Mouse (Mus musculus): Measurements from ENCODE around the gene Sytl3.

Sytl3 gene

DNA sequence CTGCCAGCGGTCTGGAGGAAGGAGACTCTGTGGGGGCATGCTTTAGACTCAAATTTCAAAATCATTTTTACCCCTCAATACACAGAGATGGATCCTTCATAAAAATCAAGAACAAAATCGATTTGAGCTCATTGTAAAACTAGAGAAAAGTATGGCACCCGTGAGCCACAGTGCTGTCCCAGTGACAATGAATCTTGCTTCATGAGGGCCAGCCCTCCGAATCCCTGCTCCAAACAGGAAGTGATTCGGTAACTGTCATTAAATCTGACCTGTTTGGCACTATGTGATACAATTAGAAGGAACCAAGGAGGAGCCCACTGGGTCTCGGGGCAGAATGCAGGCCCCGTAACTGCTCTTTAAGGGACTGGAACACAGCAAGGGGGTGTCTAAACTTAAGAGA lies 79.9 kb downstream of the Sytl3 start:
- no peak for DNase-seq

DNA sequence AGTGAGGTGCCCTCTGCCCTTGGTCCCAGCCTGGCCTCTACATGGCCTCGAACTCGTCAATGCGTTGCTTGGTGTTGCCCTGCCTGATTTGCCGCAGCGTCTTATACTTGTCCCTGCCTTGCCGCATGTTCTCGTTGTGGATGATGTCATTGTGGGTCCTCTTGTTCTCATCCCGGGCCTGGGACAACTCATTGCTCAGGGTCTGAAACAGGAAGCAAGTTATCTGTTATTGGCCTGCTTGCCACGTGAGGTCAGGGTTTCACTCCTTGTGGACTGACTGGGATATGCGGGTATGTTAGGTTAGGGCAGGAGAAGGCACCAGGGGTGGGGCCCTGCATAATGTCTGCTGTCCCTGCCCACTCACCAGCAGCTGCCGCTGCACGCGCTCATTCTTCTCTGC lies 80.4 kb downstream of the Sytl3 start:
- no peak for DNase-seq

DNA sequence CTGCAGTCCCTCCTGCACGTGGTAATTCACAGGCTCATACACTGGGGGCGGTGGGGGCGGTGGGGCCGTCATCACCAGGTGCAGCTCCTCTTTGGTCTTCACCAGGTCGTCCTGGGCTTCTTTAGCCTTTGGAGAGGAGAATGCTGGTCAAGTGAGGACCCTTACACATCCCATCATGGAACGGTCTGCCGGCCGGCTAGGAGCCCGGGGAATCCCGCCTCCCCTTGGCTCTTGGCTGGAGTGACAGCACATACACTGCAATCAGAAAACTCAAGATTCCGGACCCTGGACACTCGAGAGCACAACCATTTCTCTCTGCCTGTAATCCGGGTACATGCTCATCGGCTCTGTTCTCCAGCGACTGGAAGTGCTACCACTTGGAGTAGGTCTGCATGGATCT lies 80.9 kb downstream of the Sytl3 start:
- no peak for DNase-seq

DNA sequence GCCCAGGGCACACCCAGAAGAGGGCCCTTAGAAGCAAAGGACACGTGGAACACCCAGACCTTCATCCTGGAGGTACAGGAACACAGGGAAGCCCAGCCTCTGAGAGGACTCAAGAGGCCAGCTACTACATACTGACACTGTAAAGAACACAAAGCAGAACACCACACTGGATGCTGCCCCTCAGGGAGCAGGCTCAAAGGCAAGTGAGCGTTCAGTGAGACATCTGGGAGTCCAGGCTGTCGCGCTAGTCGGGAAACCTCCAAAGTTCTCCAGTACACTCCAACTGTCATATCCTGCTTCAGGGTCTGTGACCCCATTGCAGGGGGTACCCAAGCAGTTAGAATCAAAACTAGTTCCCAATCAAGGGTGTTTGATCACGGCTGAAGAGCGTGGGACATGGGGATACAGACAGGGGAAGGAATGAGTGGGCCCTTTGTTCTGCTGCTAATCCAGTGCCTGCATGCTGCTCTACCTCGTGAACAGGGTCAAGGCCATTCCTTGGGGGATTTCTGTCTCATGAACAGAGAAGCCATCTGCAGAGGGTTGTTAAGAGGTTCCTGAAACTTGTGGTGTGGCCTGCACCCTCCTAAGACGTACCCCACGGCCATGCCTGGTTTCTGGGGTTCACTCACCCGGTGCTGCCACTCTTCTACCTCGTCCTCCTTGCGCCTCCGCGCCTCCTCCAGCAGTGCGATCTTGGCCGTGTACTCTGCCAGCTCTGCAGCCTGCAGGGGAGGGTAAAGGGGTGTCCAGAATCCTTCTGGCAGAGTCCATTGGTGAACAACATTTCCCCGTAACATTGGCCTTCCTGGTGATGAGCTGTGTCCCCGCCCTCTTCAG lies 81.7 kb downstream of the Sytl3 start:
- DNase-seq: no peak

DNA sequence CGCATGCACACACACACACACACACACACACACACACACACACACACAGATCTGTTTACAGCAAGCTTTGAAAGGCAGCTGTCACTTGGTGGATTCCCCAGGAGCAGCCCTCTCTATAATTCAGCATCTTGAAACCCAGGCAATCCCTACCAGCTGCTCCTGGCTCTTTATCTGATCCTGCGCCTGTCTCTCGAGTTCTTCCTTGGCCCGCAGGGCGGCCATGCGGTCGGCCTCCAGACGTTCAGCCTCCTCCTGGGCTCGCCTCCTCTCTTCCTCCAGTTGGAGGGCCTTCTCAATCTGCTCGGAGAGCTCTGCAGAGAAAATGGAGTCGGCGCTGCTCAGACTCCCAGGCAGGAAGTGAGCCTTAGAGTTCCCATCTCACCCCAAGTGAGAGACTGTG lies 82.4 kb downstream of the Sytl3 start:
- no peak for DNase-seq

DNA sequence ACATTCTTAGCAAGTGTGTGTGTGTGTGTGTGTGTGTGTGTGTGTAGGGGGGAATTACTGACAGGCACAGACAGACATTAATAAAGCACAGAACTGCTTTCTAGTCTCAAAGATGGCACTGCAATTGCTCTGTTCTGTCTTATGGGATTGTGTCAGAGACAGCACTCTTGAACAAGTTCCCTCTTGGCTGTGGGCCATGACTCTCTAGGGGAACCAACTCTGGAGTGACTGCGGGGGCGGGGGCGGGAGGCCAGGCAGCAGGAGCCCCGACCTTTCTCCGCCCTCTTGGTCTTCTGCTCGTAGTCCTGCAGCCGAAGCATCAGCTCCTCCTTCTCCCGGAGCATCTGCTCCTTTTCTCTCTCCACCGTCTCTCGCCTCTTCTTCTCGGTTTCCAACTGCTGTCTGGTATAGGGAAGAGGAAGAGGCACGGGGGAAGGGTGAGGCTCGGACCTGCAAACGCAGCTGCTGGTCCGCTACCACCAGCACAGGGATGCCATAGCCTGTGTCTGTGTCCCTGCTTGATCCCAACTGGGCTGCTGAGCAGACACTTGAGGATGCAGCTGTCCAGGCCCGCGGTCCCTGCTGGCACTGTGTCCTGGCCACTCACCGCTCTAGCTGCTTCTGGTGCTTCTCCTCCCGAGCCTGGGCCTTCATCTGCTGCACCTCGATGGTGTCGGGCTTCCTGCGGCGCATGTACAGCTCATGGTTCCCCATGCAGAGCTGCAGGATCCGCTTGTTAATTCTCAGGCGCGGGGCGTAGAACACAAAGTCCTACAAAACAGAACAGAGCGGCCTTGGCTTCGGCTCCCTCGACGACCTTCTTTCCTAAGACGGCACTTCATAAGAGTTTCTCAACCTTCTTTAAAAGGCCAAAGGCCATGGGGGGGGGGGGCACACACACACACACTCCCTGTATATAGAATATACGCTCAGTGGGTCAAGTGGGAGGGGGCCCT lies 83.5 kb downstream of the Sytl3 start:
- no peak for DNase-seq

DNA sequence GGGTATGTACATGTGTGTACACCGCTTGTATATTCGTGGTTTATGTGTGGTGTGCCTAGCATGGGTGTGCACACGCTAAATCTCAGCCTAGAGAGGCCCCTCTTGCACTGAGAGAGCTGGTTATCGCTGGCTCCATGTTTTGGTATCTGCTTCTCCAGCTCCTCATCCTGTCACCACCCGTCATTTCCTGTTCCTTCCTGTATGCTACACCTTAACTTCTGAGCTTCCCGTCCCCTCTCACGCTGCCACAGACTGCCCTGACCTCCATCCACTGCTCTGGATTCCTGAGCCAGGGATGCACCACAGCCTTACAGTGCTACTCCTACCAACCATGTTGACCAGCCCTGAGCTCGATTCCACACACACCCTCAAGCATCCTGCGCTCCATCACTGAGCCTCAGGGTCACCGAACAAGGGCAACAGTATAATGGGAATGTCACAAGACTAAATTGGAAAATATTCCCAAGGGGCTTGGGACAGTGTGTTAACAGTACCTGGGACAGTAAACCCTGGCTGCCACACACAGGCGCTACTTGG lies 84.2 kb downstream of the Sytl3 start:
- no peak for DNase-seq

DNA sequence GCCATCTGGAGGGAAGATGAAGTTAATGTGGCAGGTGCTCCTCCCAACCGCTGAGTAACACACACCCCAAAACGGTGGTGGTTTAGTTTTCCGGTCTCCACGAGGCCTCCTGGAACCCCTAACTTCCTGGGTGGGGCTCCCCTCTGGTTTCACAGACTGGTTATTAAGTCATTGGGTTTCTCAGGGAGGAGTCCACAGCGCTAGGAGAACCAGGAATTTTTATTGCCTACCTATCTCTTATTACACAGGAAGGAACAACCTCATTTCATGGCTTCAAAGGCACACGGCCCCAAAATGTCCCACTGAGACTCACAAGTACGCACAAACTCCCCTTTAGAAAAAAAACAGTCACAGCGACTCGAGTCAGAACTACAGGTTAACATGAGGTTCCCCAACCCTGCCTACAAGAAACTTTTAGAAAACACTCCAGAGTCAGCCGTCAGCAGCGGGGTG lies 84.9 kb downstream of the Sytl3 start:
- peak; percentile 78 to 83 for DNase-seq

DNA sequence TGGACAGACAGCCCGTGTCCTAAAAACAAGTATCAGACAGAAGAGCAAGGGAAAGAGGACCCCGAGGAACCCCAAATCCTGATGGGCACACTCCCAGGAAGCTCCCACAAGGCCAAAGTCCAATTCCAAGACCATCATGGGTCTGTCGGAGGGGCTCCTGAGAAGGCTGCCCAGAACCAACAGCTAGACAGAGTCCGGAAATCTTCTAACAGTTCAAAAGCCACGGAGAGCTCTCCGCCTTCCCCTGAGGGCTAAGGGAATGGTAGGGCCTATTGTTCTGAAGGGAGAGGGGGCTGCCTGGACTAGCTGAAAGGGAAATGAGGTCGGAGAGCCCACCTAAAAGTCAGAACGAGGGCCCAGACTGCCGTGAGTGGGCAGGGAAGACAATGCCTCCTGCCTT lies 85.5 kb downstream of the Sytl3 start:
- DNase-seq: peak in 1 of 2 experiments; percentile 43

DNA sequence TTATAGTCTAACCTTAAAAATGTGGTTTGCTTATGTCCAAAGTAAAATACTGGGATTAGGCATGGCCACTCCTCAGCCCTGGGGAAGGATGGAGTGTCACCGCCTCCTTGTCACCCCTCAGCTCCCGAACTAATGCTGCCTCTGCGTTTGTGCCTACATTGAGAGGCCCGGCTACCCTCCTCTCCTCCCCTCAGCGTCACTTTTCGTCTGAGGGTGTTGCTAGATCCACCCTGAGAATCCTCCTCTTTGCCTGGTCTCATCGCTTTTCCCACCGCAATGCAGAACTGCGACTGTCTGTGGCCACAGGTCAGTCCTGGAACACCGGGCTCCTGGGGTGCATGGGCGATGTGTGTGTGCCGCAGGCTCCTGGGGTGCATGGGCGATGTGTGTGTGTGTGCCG lies 86.0 kb downstream of the Sytl3 start:
- no peak for DNase-seq

DNA sequence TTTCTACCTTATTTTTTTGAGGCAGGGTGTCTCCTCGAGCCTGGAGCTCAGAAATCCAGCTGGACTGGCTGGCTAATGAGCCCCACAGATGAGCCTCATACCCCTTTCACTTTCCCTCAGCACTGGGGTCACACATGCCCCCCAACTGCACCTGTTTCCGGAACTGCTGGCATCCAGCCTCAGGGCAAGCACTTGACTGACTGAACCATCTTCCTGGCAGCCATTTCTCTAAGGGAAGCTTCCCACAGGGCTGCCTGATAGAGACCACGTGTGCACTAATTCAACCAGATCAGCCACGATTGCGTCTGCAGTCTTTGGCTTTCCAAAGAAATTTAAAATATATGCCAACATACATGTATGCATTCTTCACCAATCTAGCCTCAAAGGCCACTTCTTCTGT lies 86.6 kb downstream of the Sytl3 start:
- peak; percentile 41 to 70 for DNase-seq

DNA sequence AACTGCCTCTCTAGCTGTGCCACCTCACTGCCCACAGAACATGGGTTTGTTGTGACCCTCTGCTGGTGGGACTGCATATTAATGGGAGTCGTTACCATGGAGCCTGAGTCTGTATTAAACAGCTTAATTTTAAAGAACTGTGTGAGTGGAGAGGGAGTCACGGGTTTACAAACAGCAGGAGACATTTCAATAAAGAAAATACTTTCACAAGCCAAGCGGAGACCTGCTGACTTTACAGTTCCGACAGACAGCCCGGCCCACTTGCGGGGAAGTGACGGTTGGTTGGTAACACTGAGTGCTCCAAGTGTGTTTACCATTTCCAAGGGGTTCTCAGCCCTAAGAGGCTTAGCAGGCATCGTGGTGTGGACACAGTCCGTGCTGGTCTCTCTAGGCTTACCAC lies 87.1 kb downstream of the Sytl3 start:
- DNase-seq: no peak

DNA sequence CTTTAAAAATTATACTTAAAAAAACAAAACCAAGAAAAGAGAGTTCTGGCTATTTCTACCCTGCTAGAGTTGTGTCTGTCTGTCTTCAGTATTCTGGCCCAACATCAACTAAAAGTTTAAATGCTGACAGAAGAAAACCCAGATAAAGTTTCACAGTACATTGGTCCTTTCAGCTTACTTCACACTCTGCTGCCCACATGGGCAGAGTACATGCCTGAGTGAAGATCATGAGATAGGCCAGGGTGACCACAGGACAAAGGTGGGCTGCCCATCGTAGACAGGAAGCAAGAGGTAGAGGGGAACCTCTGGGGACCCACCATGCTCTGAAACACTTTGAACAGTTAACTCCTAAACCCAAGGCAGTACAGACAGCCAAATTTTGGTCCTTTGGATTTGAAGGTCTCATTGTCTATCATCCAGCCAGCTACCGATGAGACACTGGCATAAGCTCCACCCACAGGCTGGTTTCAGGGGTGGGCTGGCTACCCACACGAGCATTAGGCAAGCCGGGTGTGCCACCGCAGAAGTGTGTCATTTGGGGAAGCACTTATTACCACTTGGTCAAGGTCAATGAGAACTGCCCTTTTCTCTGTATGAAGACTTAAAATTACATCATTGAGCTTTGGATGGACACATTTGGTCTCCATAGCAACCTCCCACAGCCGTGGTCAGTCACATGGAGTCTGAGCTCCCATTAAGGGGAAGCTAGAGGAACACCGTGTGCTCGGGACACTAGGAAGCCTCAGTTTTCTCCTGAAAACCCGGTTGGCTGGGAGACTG lies 87.7 kb downstream of the Sytl3 start:
- DNase-seq: peak in 1 of 2 experiments; percentile 28

DNA sequence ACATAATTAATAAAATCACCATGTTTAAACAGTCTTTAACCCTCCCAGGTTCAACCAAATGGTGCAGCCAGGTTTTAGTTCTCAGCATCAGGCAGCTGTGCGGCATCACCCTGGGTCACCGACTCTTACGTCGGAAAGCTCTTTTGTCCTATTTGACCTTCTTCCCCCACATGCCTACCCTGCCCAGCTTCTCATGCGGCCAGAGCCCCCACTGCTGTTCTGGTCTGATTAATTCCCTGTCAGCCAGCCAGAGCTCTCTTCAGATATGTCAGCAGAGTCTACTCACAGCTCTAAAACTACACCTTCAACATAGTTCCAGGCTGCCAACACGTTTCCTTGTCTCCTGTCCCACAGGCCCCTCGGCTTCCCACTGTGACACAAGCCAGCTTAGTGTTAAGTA lies 88.6 kb downstream of the Sytl3 start:
- DNase-seq: peak in 1 of 2 experiments; percentile 5

DNA sequence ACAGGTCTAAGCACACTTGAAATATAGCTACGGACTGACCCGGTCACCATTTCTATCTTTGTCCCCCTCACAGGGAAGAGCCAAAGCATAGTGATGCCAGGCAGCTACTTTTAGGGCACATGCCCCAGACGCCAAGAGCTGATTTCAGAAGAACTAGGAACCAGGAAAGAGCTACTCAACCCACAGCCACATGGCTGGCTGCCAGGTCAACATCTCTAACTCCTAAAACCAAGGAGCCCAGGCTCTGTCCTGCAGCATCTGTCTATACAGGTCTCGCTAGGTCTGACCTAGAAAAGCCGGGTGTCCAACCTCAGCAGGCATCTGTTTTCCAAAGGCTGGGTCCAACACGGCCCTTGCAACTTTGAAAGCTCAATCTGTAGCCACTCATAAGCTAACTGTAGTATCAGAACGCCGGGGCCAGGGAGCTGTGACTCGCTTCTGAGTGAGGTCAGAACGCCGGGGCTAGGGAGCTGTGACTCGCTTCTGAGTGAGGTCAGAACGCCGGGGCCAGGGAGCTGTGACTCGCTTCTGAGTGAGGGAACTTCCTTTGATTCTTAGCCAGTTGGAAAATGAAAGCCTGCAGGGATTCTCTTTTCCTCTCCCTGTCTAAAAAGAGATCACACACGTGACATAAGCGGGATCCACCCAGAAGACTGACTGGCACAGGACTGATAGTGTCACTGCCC lies 90.0 kb downstream of the Sytl3 start:
- DNase-seq: no peak

DNA sequence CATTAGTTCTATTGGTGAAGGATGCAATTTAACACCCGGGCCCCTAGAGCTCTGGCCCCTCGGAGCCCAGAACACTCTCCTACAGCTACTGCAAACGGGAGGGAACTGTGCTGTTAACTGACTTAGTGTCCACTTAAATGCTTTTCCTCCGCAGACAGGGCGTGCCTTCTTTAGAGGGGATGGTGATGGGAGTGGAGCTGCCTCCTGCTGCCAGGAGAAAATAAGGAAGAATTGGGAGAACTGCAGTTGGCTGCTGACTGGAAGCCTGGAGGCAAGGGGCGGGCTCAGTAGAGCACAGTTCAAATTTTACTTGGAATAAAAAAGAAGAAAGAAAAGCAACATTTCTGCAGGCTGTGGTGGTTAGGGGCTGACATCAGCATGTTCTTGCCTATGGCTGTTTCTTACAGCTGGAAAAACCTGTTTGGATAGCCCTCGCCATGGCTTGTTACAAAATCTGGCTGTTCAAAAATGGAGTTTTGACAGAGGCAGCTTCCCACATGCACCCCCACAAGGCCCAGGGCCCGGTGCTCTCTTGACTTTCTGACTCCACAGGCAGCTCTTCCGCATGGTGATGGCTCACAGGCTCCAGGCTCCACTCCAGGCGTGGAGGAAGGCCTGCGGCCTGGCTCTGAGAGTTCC lies 92.4 kb downstream of the Sytl3 start:
- DNase-seq: no peak

DNA sequence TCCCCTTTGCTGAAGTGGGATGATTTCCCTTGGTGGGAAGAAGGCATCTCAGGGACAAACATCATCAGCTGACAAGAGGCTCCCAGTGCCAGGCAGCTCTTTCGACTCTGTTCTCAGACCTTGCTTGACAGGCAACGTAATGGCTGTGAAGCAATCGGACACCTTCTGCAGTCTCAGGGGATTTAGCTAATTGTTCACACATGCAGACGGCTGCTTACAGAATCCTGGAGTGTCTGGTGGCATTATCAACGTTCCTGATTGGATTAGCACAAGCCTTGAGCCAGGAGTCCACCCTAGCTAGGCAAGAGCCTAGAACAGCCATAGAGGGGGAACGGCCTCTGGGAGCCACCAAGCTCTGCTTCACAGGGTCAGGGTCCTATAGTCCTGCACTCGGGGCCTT lies 93.5 kb downstream of the Sytl3 start:
- no peak for DNase-seq

DNA sequence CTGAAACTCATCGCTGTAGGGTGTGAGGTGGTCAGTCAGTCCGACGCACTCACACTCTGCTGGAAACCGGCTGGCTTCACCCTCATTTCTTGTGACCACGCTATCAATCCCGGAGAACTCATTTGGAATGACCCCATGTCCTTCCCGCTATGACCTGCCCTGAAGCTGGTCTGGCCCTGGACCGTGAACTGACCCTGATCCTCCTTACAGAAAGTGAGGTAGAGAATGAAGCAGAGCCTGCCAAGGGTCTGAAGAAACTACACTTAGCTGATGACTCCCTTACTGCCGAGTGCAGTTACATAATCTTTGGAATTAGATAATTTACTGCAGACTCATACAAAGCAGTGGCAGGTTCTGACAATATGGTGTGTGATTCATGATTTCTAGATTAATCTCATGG lies 96.3 kb downstream of the Sytl3 start:
- no peak for DNase-seq

DNA sequence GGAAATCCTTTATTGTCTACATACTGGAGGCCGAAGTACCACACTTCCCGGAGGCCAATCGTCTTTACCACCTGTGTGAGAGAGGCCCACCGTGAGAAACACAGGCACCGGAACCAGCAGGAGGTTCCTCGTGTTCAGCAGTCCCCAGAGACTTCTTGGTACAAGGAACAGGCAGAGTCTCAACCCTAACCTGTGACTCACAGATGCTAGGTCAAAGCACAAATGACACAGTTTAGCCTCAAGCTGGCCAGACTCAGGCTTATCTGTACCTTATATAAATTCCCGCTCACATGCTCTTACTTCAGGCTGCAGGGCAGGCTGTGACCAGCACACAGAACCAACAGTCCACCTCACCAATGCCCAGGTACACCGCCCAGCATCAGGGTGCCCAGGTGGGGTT lies 97.0 kb downstream of the Sytl3 start:
- no peak for DNase-seq

DNA sequence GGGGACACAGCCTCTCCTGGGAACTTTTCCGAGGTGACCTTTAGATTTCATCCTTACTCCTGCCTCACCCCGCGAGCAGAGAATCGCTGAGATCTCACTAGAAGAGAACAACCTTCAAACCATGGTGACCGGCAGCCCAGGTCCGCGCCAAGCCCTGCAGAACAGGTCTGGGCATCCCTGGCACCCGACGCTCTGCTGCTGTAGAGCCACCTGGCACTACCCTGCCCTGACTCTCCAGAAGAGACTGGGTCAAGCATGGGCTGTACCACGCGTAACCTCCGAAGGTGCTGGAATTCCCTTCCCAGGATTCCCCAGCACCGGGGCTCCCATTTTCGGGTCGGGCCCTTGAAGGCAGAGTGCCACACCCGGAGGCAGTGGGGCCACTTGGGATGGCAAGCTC lies 99.0 kb downstream of the Sytl3 start:
- no peak for DNase-seq

DNA sequence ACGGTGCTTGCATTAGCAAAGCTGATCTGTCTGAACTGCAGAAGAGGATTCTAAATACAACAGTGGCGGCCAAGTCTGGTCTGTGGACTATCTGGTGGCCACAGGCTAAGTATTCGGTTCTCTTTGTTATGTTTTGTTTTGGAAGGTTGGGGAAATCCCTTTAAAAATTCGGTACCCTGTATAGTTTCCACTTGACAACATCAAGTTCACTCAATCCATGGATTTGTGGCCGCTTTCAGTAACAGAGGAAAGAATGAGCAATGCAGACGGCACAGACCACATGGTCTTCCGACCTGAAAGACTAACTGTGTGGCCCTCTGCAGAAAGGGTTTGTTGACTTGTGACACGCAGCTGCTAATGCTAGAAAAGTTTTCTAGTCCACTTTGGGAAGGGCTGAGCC lies 100.0 kb downstream of the Sytl3 start:
- no peak for DNase-seq

Measured in thymus, postnatal 36 days (tissue).